Mouse (Mus musculus) frontal cortex, adult (tissue): Measurements from ENCODE around the gene G3bp2.
A peak's percentile ranks its signal among the peaks of the same experiment; 100 is the strongest.

Source experiments
- ATAC-seq: cut with Nextera tagmentation; 2 replicates; pipeline ENCODE4 v1.9.2; 2017; ENCODE audit warnings: mild to moderate bottlenecking, moderate library complexity, mixed read lengths; ENCODE audit not compliant: low TSS enrichment

G3bp2 gene

DNA sequence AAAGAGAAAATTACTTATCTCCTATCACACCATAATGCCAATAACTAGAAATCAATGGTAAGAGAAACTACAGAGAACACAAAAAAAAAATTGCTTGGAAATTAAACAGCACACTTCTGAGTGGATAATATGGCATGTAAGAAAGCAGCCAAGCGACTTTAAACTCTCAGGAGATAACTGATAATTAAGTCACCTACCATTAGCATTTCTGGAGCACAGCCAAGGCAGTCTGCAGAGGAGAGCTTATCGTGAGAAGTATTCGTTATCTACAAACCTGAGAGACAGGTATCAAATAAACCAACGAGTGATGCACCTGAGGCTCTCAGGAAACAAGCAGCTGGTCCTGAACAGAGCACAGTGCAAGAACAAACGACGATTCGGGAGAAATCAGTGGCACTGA is 71.8 kb downstream of the G3bp2 start:
- no peak for ATAC-seq

DNA sequence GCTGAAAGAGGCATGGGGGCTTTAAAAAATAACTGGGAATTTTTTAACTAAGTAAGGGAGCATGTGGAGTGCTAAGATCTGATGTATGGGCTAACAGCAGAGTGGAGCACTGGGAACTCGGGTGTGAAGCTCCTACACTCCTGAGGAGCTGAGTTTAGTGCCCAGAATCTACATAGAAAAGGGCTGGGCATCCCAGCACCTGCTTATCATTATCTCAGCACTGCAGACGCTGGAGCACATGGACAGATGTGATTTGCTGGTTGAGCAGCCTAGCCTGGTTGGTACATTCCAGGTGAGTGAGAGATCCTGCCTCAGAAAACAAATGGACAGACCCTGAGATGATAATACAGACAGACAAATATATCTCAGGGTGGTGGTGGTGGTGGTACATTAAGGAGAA is 73.7 kb downstream of the G3bp2 start:
- no peak for ATAC-seq

DNA sequence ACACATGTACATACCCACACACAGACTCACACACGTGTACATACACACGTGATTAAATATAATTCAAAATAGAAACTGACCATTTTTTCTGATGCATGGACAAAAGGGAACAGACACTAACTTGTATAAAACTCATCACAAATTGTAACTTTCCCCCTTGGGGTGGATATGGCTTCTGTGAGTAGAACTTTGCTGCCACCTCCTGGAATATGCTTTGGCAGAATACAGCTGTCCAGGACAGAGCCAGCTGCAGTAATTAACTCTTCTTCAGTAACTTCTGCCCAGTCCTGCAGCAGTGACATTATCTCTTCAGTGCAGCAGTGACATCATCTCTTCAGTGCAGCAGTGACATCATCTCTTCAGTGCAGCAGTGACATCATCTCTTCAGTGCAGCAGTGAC is 80.5 kb downstream of the G3bp2 start:
- ATAC-seq = peak; percentile 82
